Mouse (Mus musculus): ENCODE data around the gene Olfr288. TPM values are rescaled to one million over a fixed set of nuclear protein-coding genes. Genes with fewer than 3 reads are reported as not detected.

Olfr288 gene
- polyA plus RNA-seq, 2 experiments = not detected

DNA sequence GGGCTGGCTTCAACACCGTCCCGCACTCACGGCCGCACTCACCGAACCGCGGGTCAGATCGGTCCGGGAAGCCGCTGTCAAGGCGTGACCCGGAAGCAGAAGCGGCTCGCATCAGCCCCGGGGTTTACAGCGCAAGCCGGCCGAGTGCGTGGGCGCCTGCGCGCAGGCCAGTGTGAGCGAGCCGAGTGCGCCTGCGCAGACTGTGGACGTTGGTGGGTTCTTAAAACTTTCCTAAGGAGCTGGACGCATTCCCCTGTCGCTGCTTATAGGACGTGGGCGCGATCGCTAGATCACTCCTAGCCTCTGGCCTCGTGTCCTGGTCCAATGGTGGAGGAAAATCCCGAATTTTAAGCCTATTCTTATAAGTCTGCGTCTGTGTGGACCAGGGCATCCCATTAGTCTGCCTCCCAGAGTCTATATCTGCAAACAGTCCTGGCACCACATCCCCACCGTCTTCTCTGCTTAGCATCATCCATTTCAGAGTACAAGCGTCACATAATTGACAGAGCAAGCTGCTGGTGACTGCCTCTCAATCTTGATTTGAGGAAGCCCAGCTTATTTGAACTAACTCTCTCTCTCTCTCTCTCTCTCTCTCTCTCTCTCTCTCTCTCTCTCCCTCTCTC, 49.7 kb downstream of the Olfr288 start:
- ATAC-seq (ENCODE audit: insufficient read depth) (peak; percentile 96), DNase-seq (ENCODE audit: low read depth in 3 of 3, low spot score in 3 of 3) (peak; percentile 75 to 78 (median 76))
- peaks cover 2 to 6% of the 10 kb centered on the region in 2 experiments for H3K4me1 ChIP-seq (replicated peaks; ENCODE audit: control insufficient read depth in 2 of 2, insufficient read depth in 2 of 2, low read length in 1 of 2)
- peak overlapping the region; percentile 74 for H3K4me2 ChIP-seq (ENCODE audit: low read depth)
- H3K4me3 ChIP-seq (ENCODE audit: insufficient read depth in 1 of 2, low read depth in 2 of 2, low read length in 2 of 2) = peak overlapping the region; percentile 72 to 84
- no peaks in the 10 kb centered on the region for H3K27me3 ChIP-seq (ENCODE audit: control insufficient read depth, insufficient read depth, low read length)
- H3K9ac ChIP-seq (replicated peaks) = peak overlapping the region; percentile 95
- H3K36me3 ChIP-seq (replicated peaks; ENCODE audit: control insufficient read depth, insufficient read depth, low read depth) = no peaks in the 10 kb centered on the region
- peak overlapping the region; percentile 58 for H3K27ac ChIP-seq
- 2% methylated on average over 38 of the region's 38 CpGs for WGBS (ENCODE audit: insufficient replicate concordance)
- TF ChIP-seq EP300 (IDR thresholded peaks at IDR 0.05; ENCODE audit: low read depth) (no peak), CTCF (IDR thresholded peaks at IDR 0.05; ENCODE audit: low read depth) (no peak)
- H3K9me3 ChIP-seq (ENCODE audit: control insufficient read depth, low read length) = no peaks in the 10 kb centered on the region

DNA sequence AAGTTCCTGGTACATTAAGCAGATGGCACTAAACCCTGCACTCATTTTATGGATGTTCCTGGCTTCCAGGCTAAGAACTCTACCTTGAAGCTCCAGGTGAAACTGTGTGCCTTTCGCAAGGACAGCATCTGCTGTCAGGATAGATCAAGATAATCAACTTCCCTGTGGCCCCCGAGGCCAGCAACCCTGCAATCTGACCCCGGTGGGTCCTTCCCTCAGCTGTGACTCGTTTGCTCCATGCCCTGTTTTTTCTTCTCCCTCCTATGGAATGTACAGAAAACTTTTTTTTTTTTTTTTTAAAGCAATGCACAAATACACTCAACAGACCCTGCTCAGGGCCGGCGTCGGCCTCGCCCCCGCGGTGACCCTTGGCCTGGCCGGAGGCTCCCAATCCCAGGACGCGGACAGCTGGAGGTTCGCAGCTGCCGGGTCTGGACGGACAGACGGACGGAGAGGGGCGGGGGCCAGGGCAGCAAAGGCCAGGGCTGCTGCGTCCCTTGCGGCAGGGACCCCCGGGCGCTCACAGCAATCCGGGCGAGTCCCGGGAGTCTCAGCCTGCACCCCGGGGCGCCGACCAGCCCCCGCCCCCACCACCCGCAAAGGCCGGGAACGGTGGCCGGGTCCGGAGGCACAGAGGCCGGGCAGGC, 50.4 kb downstream of the Olfr288 start:
- TF ChIP-seq CTCF (IDR thresholded peaks at IDR 0.05; ENCODE audit: low read depth) = no peak
- TF ChIP-seq EP300 (IDR thresholded peaks at IDR 0.05; ENCODE audit: low read depth) = no peak
- H3K27ac ChIP-seq = peak overlapping the region; percentile 58
- H3K27me3 ChIP-seq (ENCODE audit: control insufficient read depth, insufficient read depth, low read length) = no peaks in the 10 kb centered on the region
- no peak for DNase-seq (ENCODE audit: low read depth in 3 of 3, low spot score in 3 of 3)
- no peaks in the 10 kb centered on the region for H3K36me3 ChIP-seq (replicated peaks; ENCODE audit: control insufficient read depth, insufficient read depth, low read depth)
- H3K4me3 ChIP-seq (ENCODE audit: insufficient read depth in 1 of 2, low read depth in 2 of 2, low read length in 2 of 2) = peak overlapping the region; percentile 72 to 84
- H3K4me1 ChIP-seq (replicated peaks; ENCODE audit: control insufficient read depth in 2 of 2, insufficient read depth in 2 of 2, low read length in 1 of 2) = peaks cover 2 to 6% of the 10 kb centered on the region in 2 experiments
- H3K4me2 ChIP-seq (ENCODE audit: low read depth) = peak overlapping the region; percentile 74
- ATAC-seq (ENCODE audit: insufficient read depth) = peak; percentile 67
- H3K9ac ChIP-seq (replicated peaks) = peak overlapping the region; percentile 95
- no peaks in the 10 kb centered on the region for H3K9me3 ChIP-seq (ENCODE audit: control insufficient read depth, low read length)
- under 1% methylated on average over 36 of the region's 36 CpGs for WGBS (ENCODE audit: insufficient replicate concordance)

DNA sequence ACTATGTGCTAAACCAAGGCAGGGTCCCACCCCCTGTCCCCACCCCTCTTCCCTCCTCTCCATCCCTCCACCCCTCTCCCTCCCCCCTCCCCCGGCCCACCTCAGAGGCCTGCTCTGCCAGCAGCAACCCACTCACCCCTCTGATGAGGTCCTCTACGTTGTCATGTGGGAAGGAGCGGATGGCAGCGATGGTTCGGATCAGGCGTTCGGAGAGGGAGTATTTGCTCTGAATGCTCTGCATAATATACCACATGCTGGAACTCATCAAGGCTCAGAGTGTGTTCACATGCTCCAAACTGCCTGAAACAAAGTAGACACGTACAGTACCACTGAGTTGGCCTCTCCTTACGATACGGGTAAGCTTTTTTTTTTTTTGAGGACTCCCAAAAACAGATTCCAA, 52.8 kb downstream of the Olfr288 start:
- H3K4me3 ChIP-seq (ENCODE audit: insufficient read depth in 1 of 2, low read depth in 2 of 2, low read length in 2 of 2) = no peak overlapping the region
- H3K27ac ChIP-seq = no peak overlapping the region
- ATAC-seq (ENCODE audit: insufficient read depth) = no peak
- DNase-seq (ENCODE audit: low read depth in 3 of 3, low spot score in 3 of 3) = no peak
- 81% methylated on average over 10 of the region's 10 CpGs for WGBS (ENCODE audit: insufficient replicate concordance)
- H3K4me2 ChIP-seq (ENCODE audit: low read depth) = no peak overlapping the region
- no peak overlapping the region for H3K9ac ChIP-seq (replicated peaks)
- no peaks in the 10 kb centered on the region for H3K27me3 ChIP-seq (ENCODE audit: control insufficient read depth, insufficient read depth, low read length)
- peaks cover 2 to 6% of the 10 kb centered on the region in 2 experiments for H3K4me1 ChIP-seq (replicated peaks; ENCODE audit: control insufficient read depth in 2 of 2, insufficient read depth in 2 of 2, low read length in 1 of 2)
- no peaks in the 10 kb centered on the region for H3K9me3 ChIP-seq (ENCODE audit: control insufficient read depth, low read length)
- no peaks in the 10 kb centered on the region for H3K36me3 ChIP-seq (replicated peaks; ENCODE audit: control insufficient read depth, insufficient read depth, low read depth)
- TF ChIP-seq CTCF (IDR thresholded peaks at IDR 0.05; ENCODE audit: low read depth) = no peak
- TF ChIP-seq EP300 (IDR thresholded peaks at IDR 0.05; ENCODE audit: low read depth) = no peak

DNA sequence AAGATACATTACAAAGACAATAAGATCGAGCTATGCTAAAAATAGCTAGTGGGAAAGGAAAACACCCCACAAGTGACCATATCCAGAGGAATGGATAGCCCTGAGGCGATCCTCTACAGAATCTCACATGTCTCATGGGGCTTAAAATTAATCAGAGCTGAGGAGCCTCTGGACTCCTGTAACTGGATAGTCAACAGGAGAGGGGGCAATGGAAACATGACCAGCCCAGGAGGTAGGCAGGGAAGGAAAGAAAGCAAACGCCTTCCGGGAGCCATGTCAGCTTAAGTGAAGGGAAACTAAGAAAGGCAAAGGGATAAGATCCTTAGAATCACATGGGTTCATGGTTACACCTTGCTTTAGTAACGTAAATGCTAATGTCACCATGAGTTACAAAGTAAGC, 54.5 kb downstream of the Olfr288 start:
- 81% methylated on average over 5 of the region's 5 CpGs for WGBS (ENCODE audit: insufficient replicate concordance)
- no peak for DNase-seq (ENCODE audit: low read depth in 3 of 3, low spot score in 3 of 3)
- Histone ChIP-seq H3K9me3 (ENCODE audit: control insufficient read depth, low read length) (no peaks in the 10 kb centered on the region), H3K27me3 (ENCODE audit: control insufficient read depth, insufficient read depth, low read length) (no peaks in the 10 kb centered on the region), H3K4me2 (ENCODE audit: low read depth) (no peak overlapping the region), H3K36me3 (replicated peaks; ENCODE audit: control insufficient read depth, insufficient read depth, low read depth) (peaks cover 1% of the 10 kb centered on the region), H3K4me3 (ENCODE audit: insufficient read depth in 1 of 2, low read depth in 2 of 2, low read length in 2 of 2) (no peak overlapping the region), H3K4me1 (replicated peaks; ENCODE audit: control insufficient read depth in 2 of 2, insufficient read depth in 2 of 2, low read length in 1 of 2) (peaks cover 2 to 6% of the 10 kb centered on the region in 2 experiments), H3K27ac (no peak overlapping the region), H3K9ac (replicated peaks) (no peak overlapping the region)
- ATAC-seq (ENCODE audit: insufficient read depth) = no peak
- no peak for TF ChIP-seq EP300 (IDR thresholded peaks at IDR 0.05; ENCODE audit: low read depth)
- no peak for TF ChIP-seq CTCF (IDR thresholded peaks at IDR 0.05; ENCODE audit: low read depth)

- Histone ChIP-seq H3K27ac (no peak overlapping the region), H3K4me3 (ENCODE audit: insufficient read depth in 1 of 2, low read depth in 2 of 2, low read length in 2 of 2) (no peak overlapping the region), H3K27me3 (ENCODE audit: control insufficient read depth, insufficient read depth, low read length) (no peaks in the 10 kb centered on the region), H3K9ac (replicated peaks) (no peak overlapping the region), H3K36me3 (replicated peaks; ENCODE audit: control insufficient read depth, insufficient read depth, low read depth) (peaks cover 9% of the 10 kb centered on the region), H3K9me3 (ENCODE audit: control insufficient read depth, low read length) (no peaks in the 10 kb centered on the region), H3K4me1 (replicated peaks; ENCODE audit: control insufficient read depth in 2 of 2, insufficient read depth in 2 of 2, low read length in 1 of 2) (peaks cover 2 to 6% of the 10 kb centered on the region in 2 experiments), H3K4me2 (ENCODE audit: low read depth) (no peak overlapping the region)
- DNase-seq (ENCODE audit: low read depth in 3 of 3, low spot score in 3 of 3) (no peak), ATAC-seq (ENCODE audit: insufficient read depth) (no peak)
- 69% methylated on average over 7 of the region's 7 CpGs for WGBS (ENCODE audit: insufficient replicate concordance)
- TF ChIP-seq EP300 (IDR thresholded peaks at IDR 0.05; ENCODE audit: low read depth) = no peak
Measured at GRCm38 (mm10) chr15:98139763-98140162, 55.6 kb downstream of the Olfr288 start.
